Mouse (Mus musculus) forebrain, postnatal 0 days (tissue): ENCODE measurements around the gene Stau1. TPM values are rescaled to one million over a fixed set of nuclear protein-coding genes. Genes with fewer than 3 reads are reported as not detected.

Experiments used
- ATAC-seq: fragments of 200-750 bp; cut with Nextera tagmentation; 2 replicates; pipeline ENCODE4 v1.8.0; 2017; ENCODE audit warnings: mild to moderate bottlenecking, moderate library complexity
- DNase-seq: peaks from one replicate; pipeline ENCODE4 v3.0.0-alpha.2; 2015
- H3K27ac ChIP-seq: fragments of 300-500 bp; sonication (generic); 2 replicates; pipeline ENCODE4 v1.5.1; 2014; ENCODE audit warnings: low read depth, mild to moderate bottlenecking, antibody characterized with exemption, low read length, moderate library complexity, mixed read lengths
- H3K27me3 ChIP-seq: fragments of 300-500 bp; sonication (generic); 2 replicates; pipeline ENCODE4 v1.6.1; 2014; ENCODE audit warnings: mild to moderate bottlenecking, low read length, mixed read lengths; ENCODE audit not compliant: insufficient read depth
- H3K36me3 ChIP-seq: fragments of 300-500 bp; sonication (generic); 2 replicates; pipeline ENCODE4 v1.6.1; 2014; ENCODE audit warnings: mild to moderate bottlenecking, moderate library complexity; ENCODE audit not compliant: insufficient read depth
- H3K4me1 ChIP-seq: fragments of 300-500 bp; sonication (generic); 2 replicates; pipeline ENCODE4 v1.6.1; 2014; ENCODE audit warnings: antibody characterized with exemption; ENCODE audit not compliant: insufficient read depth
- H3K4me2 ChIP-seq: fragments of 300-500 bp; sonication (generic); 2 replicates; pipeline ENCODE4 v1.6.1; 2014; ENCODE audit warnings: low read depth, mild to moderate bottlenecking, moderate library complexity
- H3K4me3 ChIP-seq: fragments of 300-500 bp; sonication (generic); 2 replicates; pipeline ENCODE4 v1.5.1; 2014; ENCODE audit warnings: low read depth, low read length, mixed read lengths
- H3K9ac ChIP-seq: fragments of 300-500 bp; sonication (generic); 2 replicates; pipeline ENCODE4 v1.6.1; 2014; ENCODE audit warnings: mild to moderate bottlenecking
- H3K9me3 ChIP-seq: fragments of 300-500 bp; sonication (generic); 2 replicates; pipeline ENCODE4 v1.6.1; 2016; ENCODE audit warnings: low read length
- CTCF ChIP-seq: sonication (generic); IDR thresholded peaks from 2 replicates; pipeline ENCODE4 v1.5.1; 2016; ENCODE audit warnings: antibody characterized with exemption, control low read depth, low read depth
- WGBS: fragments of 180-500 bp; shearing (Covaris S2); extraction: QIAGEN DNeasy Blood & Tissue Kit; methylation state at CpG from one replicate; pipeline ENCODE4 v1.1.7; 2014; 5-methylcytosine and 5-hydroxymethylcytosine counted together
- polyA plus RNA-seq: library from polyadenylated mRNA; unstranded; fragments of >200 nt; fragmentation: Nextera tagmentation; extraction: Ambion mirVana; gene quantifications from 2 replicates; pipeline ENCODE4 v1.2.1, GENCODE M21; 2015
- total RNA-seq: library from RNA; depleted of rRNA; stranded (reverse); fragments of >200 nt; gene quantifications from 2 replicates; pipeline ENCODE4 v1.2.3, GENCODE M21; 2014

Gene Stau1
- total and polyA plus RNA-seq, 2 experiments from 2014 or later = 39.6 to 97.3 TPM

DNA sequence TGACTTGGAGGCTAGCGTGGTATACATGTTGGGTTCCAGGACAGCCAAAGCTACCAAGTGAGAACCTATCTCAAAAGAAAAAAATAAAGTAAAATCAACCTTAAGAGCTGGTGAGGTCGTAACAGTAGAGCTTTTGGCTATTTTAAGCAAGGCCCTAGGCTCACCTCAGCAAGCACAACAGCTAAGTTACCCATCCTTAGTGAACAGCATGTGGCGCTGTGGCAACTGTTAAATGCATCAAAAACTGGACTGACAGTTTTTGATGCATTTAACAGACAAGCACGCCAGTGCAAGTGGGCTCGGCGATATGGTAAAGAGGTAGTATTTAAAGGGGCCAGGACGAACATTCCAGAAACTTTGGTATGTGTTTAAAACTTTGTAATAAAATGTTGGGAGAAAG lies 5.2 kb downstream of the Stau1 start:
- no peaks in the 10 kb centered on the region for H3K4me1 ChIP-seq
- H3K9ac ChIP-seq = no peak overlapping the region
- no peak for TF ChIP-seq CTCF
- no peak overlapping the region for H3K4me2 ChIP-seq
- ATAC-seq (no peak), DNase-seq (no peak)
- H3K4me3 ChIP-seq = no peak overlapping the region
- H3K27ac ChIP-seq = no peak overlapping the region
- no peaks in the 10 kb centered on the region for H3K9me3 ChIP-seq
- H3K27me3 ChIP-seq = no peaks in the 10 kb centered on the region
- no peaks in the 10 kb centered on the region for H3K36me3 ChIP-seq
- 88% methylated on average over 7 of the region's 7 CpGs for WGBS

GRCm38 (mm10) chr2:166983351-166983894 lies 12.7 kb downstream of the Stau1 start:
- 90% methylated on average over 4 of the region's 4 CpGs for WGBS
- Histone ChIP-seq H3K4me3 (no peak overlapping the region), H3K9me3 (no peaks in the 10 kb centered on the region), H3K4me2 (no peak overlapping the region), H3K27me3 (no peaks in the 10 kb centered on the region), H3K36me3 (no peaks in the 10 kb centered on the region), H3K27ac (no peak overlapping the region), H3K4me1 (no peaks in the 10 kb centered on the region), H3K9ac (no peak overlapping the region)
- DNase-seq (no peak), ATAC-seq (no peak)
- TF ChIP-seq CTCF = no peak

DNA sequence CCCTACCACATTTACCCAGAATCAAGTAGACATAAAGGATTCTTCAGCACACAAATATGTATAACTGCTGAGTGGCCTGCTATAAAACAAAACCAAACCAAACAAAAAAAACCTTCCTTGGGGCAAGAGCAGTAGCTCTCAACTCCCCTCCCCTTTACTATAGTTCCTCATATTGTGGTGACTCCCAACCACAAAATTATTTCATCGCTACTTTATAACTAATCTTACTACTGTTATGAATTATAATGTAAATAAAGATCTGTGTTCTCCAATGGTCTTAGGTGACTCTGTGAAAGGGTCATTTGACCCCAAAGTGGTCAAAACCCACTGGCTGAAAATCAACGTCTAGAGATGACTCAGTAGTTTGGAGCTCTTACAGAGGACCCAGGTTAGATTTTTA lies 15.9 kb downstream of the Stau1 start:
- Histone ChIP-seq H3K36me3 (no peaks in the 10 kb centered on the region), H3K27me3 (no peaks in the 10 kb centered on the region), H3K4me1 (no peaks in the 10 kb centered on the region), H3K4me2 (no peak overlapping the region), H3K4me3 (no peak overlapping the region), H3K27ac (no peak overlapping the region), H3K9me3 (no peaks in the 10 kb centered on the region), H3K9ac (no peak overlapping the region)
- WGBS = 92% methylated on average over 2 of the region's 2 CpGs
- ATAC-seq = no peak
- no peak for DNase-seq
- TF ChIP-seq CTCF = no peak

- no peak overlapping the region for H3K4me3 ChIP-seq
- DNase-seq (no peak), ATAC-seq (no peak)
- H3K4me2 ChIP-seq = no peak overlapping the region
- TF ChIP-seq CTCF = no peak
- no peaks in the 10 kb centered on the region for H3K4me1 ChIP-seq
- 75% methylated on average over 3 of the region's 3 CpGs for WGBS
- H3K27ac ChIP-seq = no peak overlapping the region
- no peaks in the 10 kb centered on the region for H3K27me3 ChIP-seq
- no peak overlapping the region for H3K9ac ChIP-seq
- H3K9me3 ChIP-seq = no peaks in the 10 kb centered on the region
- H3K36me3 ChIP-seq = no peaks in the 10 kb centered on the region
These were observed 18.6 kb downstream of the Stau1 start for GRCm38 (mm10) chr2:166977490-166977889.

DNA sequence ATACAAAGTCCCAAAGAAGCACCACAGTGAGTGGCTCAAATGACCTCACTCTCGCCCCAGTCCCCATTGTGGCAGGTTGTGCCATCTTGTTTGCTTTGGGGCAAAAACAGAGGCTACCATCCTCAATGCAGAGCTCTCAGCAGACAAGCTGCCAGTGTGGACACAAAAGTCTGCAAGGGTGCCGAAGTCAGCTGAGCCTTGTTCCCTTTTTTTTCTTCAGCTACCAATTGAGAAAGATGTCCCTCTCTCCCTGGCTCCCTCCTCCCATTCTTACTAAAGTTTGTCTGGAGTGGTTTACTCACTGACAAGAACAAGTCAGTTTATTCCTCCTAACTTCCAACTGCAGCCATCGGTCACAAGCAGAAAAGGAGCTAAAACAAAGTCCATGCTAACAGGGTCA lies 19.7 kb downstream of the Stau1 start:
- Histone ChIP-seq H3K4me1 (no peaks in the 10 kb centered on the region), H3K9ac (no peak overlapping the region), H3K4me2 (no peak overlapping the region), H3K4me3 (no peak overlapping the region), H3K27me3 (no peaks in the 10 kb centered on the region), H3K9me3 (no peaks in the 10 kb centered on the region), H3K36me3 (no peaks in the 10 kb centered on the region), H3K27ac (no peak overlapping the region)
- no peak for TF ChIP-seq CTCF
- DNase-seq (no peak), ATAC-seq (no peak)
- WGBS = 69% methylated on average over 3 of the region's 3 CpGs

DNA sequence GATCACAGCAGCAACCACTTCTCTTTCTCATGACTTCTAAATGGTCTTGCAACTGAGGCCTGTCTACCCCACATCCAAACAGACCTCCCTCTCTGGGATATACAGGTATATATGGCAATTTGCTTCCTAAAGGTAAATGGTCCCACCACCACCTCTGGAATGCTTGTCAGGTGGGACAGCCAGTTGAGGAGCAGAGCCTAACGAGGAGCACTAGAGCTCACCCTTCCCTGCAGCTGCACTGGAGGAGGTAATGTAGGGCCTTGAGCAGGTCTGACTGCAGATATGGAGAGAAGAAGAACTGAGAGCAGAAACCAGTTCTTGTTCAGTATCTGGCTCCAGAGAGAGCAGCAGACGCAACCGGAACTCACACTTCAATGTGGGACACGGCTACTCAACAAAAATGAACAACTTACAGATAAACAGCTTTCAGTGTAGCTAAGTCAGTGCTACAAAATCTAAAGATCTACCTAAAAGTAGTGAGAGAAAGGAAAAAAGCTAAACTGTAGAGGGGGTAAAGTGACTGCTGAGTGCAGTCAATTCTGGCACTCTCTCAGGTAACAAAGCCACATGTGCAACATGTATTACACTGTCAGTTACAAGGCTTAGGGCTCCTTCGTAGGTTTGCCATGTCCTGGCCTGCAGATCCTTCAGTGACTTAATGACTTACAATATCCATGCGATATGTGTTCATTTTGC lies 21.8 kb downstream of the Stau1 start:
- Histone ChIP-seq H3K4me1 (no peaks in the 10 kb centered on the region), H3K9ac (no peak overlapping the region), H3K9me3 (no peaks in the 10 kb centered on the region), H3K4me2 (no peak overlapping the region), H3K27me3 (no peaks in the 10 kb centered on the region), H3K4me3 (no peak overlapping the region), H3K36me3 (no peaks in the 10 kb centered on the region), H3K27ac (no peak overlapping the region)
- no peak for ATAC-seq
- DNase-seq = no peak
- no peak for TF ChIP-seq CTCF
- WGBS = 83% methylated on average over 6 of the region's 6 CpGs

- H3K4me2 ChIP-seq = no peak overlapping the region
- TF ChIP-seq CTCF = no peak
- no peak overlapping the region for H3K27ac ChIP-seq
- no peak overlapping the region for H3K9ac ChIP-seq
- H3K9me3 ChIP-seq = no peaks in the 10 kb centered on the region
- H3K4me3 ChIP-seq = no peak overlapping the region
- ATAC-seq (no peak), DNase-seq (no peak)
- no peaks in the 10 kb centered on the region for H3K36me3 ChIP-seq
- H3K27me3 ChIP-seq = no peaks in the 10 kb centered on the region
- H3K4me1 ChIP-seq = no peaks in the 10 kb centered on the region
- 65% methylated on average over 1 of the region's 1 CpGs for WGBS
These were observed 22.9 kb downstream of the Stau1 start for GRCm38 (mm10) chr2:166973153-166973552.
